Mouse (Mus musculus): Measurements from ENCODE around the gene Nid2. TPM values are rescaled to one million over a fixed set of nuclear protein-coding genes. Genes with fewer than 3 reads are reported as not detected.
A peak's percentile ranks its signal among the peaks of the same experiment; 100 is the strongest.

The Nid2 gene
- polyA plus RNA-seq, 2 experiments = 87.3 to 112 TPM

- DNase-seq (ENCODE audit: low spot score) = no peak
- no peaks in the 10 kb centered on the region for H3K36me3 ChIP-seq (ENCODE audit: control insufficient read depth, insufficient read depth, low read length)
- ATAC-seq (ENCODE audit: low FRiP score, low read depth) = 0 out of 2 replicates have a peak, but pooled peaks have one; percentile 31
- 42% methylated on average over 6 of the region's 6 CpGs for WGBS
- H3K27me3 ChIP-seq (ENCODE audit: control insufficient read depth, insufficient read depth, low read length) = no peaks in the 10 kb centered on the region
- H3K4me3 ChIP-seq (replicated peaks; ENCODE audit: low read length) = no peak overlapping the region
- peaks cover 17% of the 10 kb centered on the region for H3K4me1 ChIP-seq (ENCODE audit: control insufficient read depth, insufficient read depth, low read length)
- H3K4me2 ChIP-seq (replicated peaks; ENCODE audit: low read depth, low read length, severe bottlenecking) = no peak overlapping the region
- H3K9me3 ChIP-seq (ENCODE audit: control insufficient read depth, low read length) = no peaks in the 10 kb centered on the region
- H3K9ac ChIP-seq (ENCODE audit: low read depth, low read length, severe bottlenecking) = no peak overlapping the region
- no peak for TF ChIP-seq POLR2A (IDR thresholded peaks at IDR 0.05; ENCODE audit: borderline replicate concordance, extremely low read depth, insufficient read depth, insufficient read length)
- no peak overlapping the region for H3K27ac ChIP-seq (replicated peaks; ENCODE audit: low read depth, low read length)
Measured at GRCm38 (mm10) chr14:19735303-19735702, 15.8 kb upstream of the Nid2 start.

- H3K4me3 ChIP-seq (replicated peaks; ENCODE audit: low read length) = no peak overlapping the region
- no peaks in the 10 kb centered on the region for H3K36me3 ChIP-seq (ENCODE audit: control insufficient read depth, insufficient read depth, low read length)
- no peak overlapping the region for H3K9ac ChIP-seq (ENCODE audit: low read depth, low read length, severe bottlenecking)
- peak overlapping the region; percentile 72 for H3K27ac ChIP-seq (replicated peaks; ENCODE audit: low read depth, low read length)
- H3K4me2 ChIP-seq (replicated peaks; ENCODE audit: low read depth, low read length, severe bottlenecking) = no peak overlapping the region
- H3K4me1 ChIP-seq (ENCODE audit: control insufficient read depth, insufficient read depth, low read length) = peaks cover 17% of the 10 kb centered on the region
- H3K27me3 ChIP-seq (ENCODE audit: control insufficient read depth, insufficient read depth, low read length) = no peaks in the 10 kb centered on the region
- ATAC-seq (ENCODE audit: low FRiP score, low read depth) = no peak
- no peak for TF ChIP-seq POLR2A (IDR thresholded peaks at IDR 0.05; ENCODE audit: borderline replicate concordance, extremely low read depth, insufficient read depth, insufficient read length)
- no peaks in the 10 kb centered on the region for H3K9me3 ChIP-seq (ENCODE audit: control insufficient read depth, low read length)
- DNase-seq (ENCODE audit: low spot score) = no peak
Measured at GRCm38 (mm10) chr14:19737568-19737967, 13.5 kb upstream of the Nid2 start.

GRCm38 (mm10) chr14:19738094-19738843, 12.8 kb upstream of the Nid2 start:
- Histone ChIP-seq H3K4me1 (ENCODE audit: control insufficient read depth, insufficient read depth, low read length) (peaks cover 17% of the 10 kb centered on the region), H3K9ac (ENCODE audit: low read depth, low read length, severe bottlenecking) (no peak overlapping the region), H3K9me3 (ENCODE audit: control insufficient read depth, low read length) (no peaks in the 10 kb centered on the region), H3K27ac (replicated peaks; ENCODE audit: low read depth, low read length) (peak overlapping the region; percentile 72), H3K27me3 (ENCODE audit: control insufficient read depth, insufficient read depth, low read length) (no peaks in the 10 kb centered on the region), H3K36me3 (ENCODE audit: control insufficient read depth, insufficient read depth, low read length) (no peaks in the 10 kb centered on the region), H3K4me3 (replicated peaks; ENCODE audit: low read length) (no peak overlapping the region), H3K4me2 (replicated peaks; ENCODE audit: low read depth, low read length, severe bottlenecking) (no peak overlapping the region)
- ATAC-seq (ENCODE audit: low FRiP score, low read depth) (peak; percentile 35; the same call in 1 of the 2 replicates), DNase-seq (ENCODE audit: low spot score) (no peak)
- 28% methylated on average over 5 of the region's 5 CpGs for WGBS
- TF ChIP-seq POLR2A (IDR thresholded peaks at IDR 0.05; ENCODE audit: borderline replicate concordance, extremely low read depth, insufficient read depth, insufficient read length) = no peak

GRCm38 (mm10) chr14:19739416-19740146, 11.5 kb upstream of the Nid2 start:
- no peak for TF ChIP-seq POLR2A (IDR thresholded peaks at IDR 0.05; ENCODE audit: borderline replicate concordance, extremely low read depth, insufficient read depth, insufficient read length)

GRCm38 (mm10) chr14:19740147-19740738, 10.8 kb upstream of the Nid2 start:
- no peak overlapping the region for H3K27ac ChIP-seq (replicated peaks; ENCODE audit: low read depth, low read length)
- no peak overlapping the region for H3K4me2 ChIP-seq (replicated peaks; ENCODE audit: low read depth, low read length, severe bottlenecking)
- H3K27me3 ChIP-seq (ENCODE audit: control insufficient read depth, insufficient read depth, low read length) = no peaks in the 10 kb centered on the region
- DNase-seq (ENCODE audit: low spot score) (no peak), ATAC-seq (ENCODE audit: low FRiP score, low read depth) (no peak)
- no peak for TF ChIP-seq POLR2A (IDR thresholded peaks at IDR 0.05; ENCODE audit: borderline replicate concordance, extremely low read depth, insufficient read depth, insufficient read length)
- no peaks in the 10 kb centered on the region for H3K36me3 ChIP-seq (ENCODE audit: control insufficient read depth, insufficient read depth, low read length)
- 87% methylated on average over 6 of the region's 6 CpGs for WGBS
- no peak overlapping the region for H3K9ac ChIP-seq (ENCODE audit: low read depth, low read length, severe bottlenecking)
- no peaks in the 10 kb centered on the region for H3K9me3 ChIP-seq (ENCODE audit: control insufficient read depth, low read length)
- H3K4me1 ChIP-seq (ENCODE audit: control insufficient read depth, insufficient read depth, low read length) = peaks cover 11% of the 10 kb centered on the region
- H3K4me3 ChIP-seq (replicated peaks; ENCODE audit: low read length) = no peak overlapping the region

More at GRCm38 (mm10) chr14:19739416-19740146, 11.5 kb upstream of the Nid2 start:
- Histone ChIP-seq H3K4me3 (replicated peaks; ENCODE audit: low read length) (no peak overlapping the region), H3K27me3 (ENCODE audit: control insufficient read depth, insufficient read depth, low read length) (no peaks in the 10 kb centered on the region), H3K9me3 (ENCODE audit: control insufficient read depth, low read length) (no peaks in the 10 kb centered on the region), H3K4me1 (ENCODE audit: control insufficient read depth, insufficient read depth, low read length) (peaks cover 11% of the 10 kb centered on the region), H3K4me2 (replicated peaks; ENCODE audit: low read depth, low read length, severe bottlenecking) (no peak overlapping the region), H3K27ac (replicated peaks; ENCODE audit: low read depth, low read length) (no peak overlapping the region), H3K9ac (ENCODE audit: low read depth, low read length, severe bottlenecking) (no peak overlapping the region), H3K36me3 (ENCODE audit: control insufficient read depth, insufficient read depth, low read length) (no peaks in the 10 kb centered on the region)
- DNase-seq (ENCODE audit: low spot score) = no peak
- ATAC-seq (ENCODE audit: low FRiP score, low read depth) = no peak
- WGBS = 65% methylated on average over 9 of the region's 9 CpGs
